Mouse (Mus musculus) bone marrow macrophage, adult 2 months (primary cell): ENCODE results near the gene Hist1h2ad.
A peak's percentile ranks its signal among the peaks of the same experiment; 100 is the strongest.
"Not testable (repeated sequence)": the region's sequence is repeated elsewhere in the genome, so short reads cannot be mapped to it uniquely, and the experiment has no call there.

Source experiments
- CTCF ChIP-seq: IDR thresholded peaks from 2 replicates; pipeline ENCODE4 v1.5.1; 2012; ENCODE audit warnings: low read depth, mild to moderate bottlenecking, low read length, moderate library complexity
- POLR2A ChIP-seq: IDR thresholded peaks from 2 replicates; pipeline ENCODE4 v1.6.1; 2012; ENCODE audit warnings: mild to moderate bottlenecking, low read depth, low read length, borderline replicate concordance

GRCm38 (mm10) chr13:23622175-23622671, 48.0 kb downstream of the Hist1h2ad start, which contains the start of gene Hist1h1e:
- peak; percentile 84; the same call in 1 of the 2 replicates for TF ChIP-seq POLR2A
- TF ChIP-seq CTCF, result not testable (repeated sequence)
